Mouse (Mus musculus) embryo, embryonic 11 days (tissue): ENCODE measurements around the gene Ror1.

Source experiments
- DNase-seq: peaks from one replicate; pipeline ENCODE4 v3.0.0-alpha.2; 2015

Gene Ror1

GRCm38 (mm10) chr4:100216587-100216986 lies 121.0 kb downstream of the Ror1 start:
- no peak for DNase-seq

DNA sequence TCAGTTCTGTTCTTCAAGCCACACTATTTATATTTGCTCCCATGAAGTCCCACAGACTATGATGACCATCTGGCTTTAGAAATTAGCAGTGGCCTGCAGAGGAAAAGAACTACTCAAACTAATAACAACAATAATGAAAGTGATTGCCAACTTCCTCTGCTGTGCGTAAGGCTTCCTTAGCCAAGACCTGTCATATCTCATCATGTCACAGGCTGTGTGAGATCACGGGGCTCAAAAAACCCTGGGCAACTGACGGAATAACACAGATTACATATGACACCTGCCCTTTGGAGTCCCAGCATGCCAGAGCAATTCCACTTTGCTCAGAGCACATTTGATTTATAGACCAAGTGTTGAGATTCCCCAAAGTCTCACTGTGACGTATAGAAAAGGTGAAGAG lies 123.4 kb downstream of the Ror1 start:
- peak; percentile 19 for DNase-seq

- no peak for DNase-seq
These were observed 124.0 kb downstream of the Ror1 start for GRCm38 (mm10) chr4:100219599-100219998.

- no peak for DNase-seq
These were observed 126.6 kb downstream of the Ror1 start for GRCm38 (mm10) chr4:100221978-100222737.

DNA sequence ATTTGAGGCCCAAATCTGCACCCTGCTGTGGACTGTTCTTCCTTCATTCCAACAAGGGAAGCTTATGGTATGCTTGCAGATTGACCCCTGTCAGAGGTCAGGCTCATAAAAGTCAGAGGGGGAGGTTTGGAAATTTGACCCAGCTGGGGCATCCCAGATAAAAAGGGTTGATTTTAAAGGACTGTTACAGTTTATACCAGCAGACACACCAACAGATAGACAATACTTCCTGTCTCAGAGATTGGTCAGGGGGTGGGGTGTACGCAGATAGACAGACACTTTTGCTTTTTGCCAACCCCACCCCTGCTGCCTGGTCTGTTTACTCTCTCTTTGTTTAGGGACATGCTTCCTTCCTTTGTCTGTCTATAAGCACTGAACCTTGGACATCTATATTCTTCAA lies 127.9 kb downstream of the Ror1 start:
- DNase-seq, result peak; percentile 64

DNA sequence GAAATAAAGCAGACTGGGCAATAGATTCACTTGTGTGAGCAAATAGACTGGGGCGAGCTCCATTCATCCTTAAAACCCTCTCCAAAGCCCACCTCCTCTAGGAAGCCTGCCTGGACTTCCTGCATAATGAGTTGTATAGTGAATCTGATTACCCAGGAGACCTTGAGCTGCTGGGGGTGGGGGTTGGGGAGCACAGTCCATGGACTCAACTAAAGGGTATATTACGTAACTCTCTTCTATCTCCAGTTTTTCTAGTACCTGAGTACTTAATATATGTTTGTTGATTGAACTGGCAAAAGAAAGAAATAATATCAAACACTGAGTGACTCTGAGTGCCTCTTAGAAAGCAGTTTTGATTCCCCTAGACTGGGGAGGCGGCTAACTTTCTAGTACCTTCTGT lies 128.4 kb downstream of the Ror1 start:
- DNase-seq, result no peak

- no peak for DNase-seq
These were observed 131.0 kb downstream of the Ror1 start for GRCm38 (mm10) chr4:100226619-100227018.

GRCm38 (mm10) chr4:100228106-100228505 lies 132.5 kb downstream of the Ror1 start:
- DNase-seq, result no peak

DNA sequence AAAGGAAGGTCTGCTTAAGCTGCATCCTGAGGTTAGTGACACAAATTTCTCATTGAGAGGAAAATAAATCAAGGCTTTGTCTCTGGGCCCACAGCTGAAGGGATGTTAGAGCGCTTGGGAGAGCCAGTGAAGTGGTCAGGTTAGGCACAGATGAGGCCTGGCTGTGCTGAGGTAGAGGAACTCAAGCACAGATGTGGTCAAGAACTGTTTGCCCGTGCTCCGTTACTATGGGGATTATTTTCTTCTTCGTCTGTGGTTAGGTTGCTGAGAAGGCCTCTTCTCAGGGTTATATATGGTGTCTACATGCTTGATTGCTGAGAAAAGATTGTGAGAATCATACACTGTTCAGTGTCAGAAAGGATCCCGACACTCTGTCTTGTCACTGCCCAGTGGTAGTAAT lies 134.7 kb downstream of the Ror1 start:
- no peak for DNase-seq

DNA sequence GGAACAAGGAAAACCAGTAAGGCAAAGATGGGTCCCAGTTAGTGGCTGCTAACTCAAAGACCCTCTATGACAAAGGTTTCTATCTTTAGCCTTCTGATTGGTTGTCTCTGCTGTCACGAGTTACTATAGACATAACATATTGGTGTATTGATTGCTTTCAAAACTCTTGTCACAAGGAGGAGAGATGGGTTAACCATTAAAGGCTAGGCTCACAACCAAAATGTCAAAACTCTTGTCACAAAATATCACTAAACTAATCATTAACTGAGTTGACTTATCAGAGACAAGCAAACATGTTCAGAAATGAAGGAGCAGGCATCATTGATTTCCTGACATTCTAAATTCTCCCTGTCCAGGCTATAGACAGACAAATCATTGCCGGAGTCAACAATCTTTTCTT lies 135.4 kb downstream of the Ror1 start:
- DNase-seq, result no peak

GRCm38 (mm10) chr4:100231906-100232305 lies 136.3 kb downstream of the Ror1 start:
- DNase-seq, result no peak

- DNase-seq, result no peak
These were observed 136.9 kb downstream of the Ror1 start for GRCm38 (mm10) chr4:100232541-100232940.

GRCm38 (mm10) chr4:100233770-100234169 lies 138.2 kb downstream of the Ror1 start:
- no peak for DNase-seq

- DNase-seq, result peak; percentile 36
These were observed 140.7 kb downstream of the Ror1 start for GRCm38 (mm10) chr4:100236339-100236738.

DNA sequence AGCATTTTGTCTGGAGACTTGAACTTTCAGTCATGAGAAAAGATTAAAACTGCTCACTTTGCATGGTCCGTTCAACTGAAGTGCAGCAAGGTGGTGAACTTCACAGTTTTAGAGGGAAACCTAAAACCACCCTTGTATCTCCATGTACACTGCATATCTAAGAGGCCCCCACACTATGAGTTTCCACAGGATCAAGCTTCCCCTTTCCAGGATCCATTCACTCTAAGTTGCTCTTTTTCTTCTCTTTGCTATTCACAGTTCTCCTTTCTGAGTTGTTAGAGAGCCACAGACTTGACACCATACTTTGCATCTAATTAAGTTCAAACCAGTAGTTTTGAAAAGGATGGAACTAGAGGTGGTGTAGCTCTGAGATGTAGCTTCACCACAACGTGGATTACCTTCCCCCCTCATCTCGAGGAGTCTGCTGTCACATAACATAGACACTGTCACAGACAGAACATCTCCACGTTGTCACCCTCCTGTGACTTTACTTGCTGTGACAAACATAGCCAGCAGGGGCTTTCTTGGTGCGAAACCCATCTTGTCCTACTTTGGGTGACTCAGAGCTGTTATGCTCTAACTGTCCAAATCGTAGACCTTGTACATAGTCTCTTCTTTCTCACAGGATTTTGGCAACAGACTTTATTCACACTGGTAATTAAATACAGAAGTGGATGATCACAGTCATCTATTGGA lies 146.6 kb downstream of the Ror1 start:
- DNase-seq, result no peak

DNA sequence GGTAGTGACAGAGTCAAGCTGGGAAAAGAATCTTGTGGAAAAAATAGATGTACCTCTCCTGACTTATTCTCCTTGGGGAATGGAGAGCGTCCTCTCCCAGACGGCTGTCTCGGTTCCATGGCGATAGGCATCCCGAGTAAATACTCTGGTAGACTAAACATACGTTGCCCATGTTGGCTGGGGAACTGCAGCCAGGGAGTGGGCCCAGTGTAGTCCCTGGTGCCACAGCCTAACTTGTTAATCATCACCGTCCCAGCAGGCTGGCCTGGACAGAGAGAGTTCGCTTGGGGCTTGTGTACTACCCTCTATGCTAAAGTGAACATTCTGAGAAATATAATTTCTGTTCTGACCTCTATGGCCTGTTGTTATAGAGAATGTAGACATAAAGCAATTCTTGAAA lies 148.7 kb downstream of the Ror1 start:
- no peak for DNase-seq

GRCm38 (mm10) chr4:100244701-100245100 lies 149.1 kb downstream of the Ror1 start:
- no peak for DNase-seq

- no peak for DNase-seq
These were observed 152.2 kb downstream of the Ror1 start for GRCm38 (mm10) chr4:100247826-100248225.

DNA sequence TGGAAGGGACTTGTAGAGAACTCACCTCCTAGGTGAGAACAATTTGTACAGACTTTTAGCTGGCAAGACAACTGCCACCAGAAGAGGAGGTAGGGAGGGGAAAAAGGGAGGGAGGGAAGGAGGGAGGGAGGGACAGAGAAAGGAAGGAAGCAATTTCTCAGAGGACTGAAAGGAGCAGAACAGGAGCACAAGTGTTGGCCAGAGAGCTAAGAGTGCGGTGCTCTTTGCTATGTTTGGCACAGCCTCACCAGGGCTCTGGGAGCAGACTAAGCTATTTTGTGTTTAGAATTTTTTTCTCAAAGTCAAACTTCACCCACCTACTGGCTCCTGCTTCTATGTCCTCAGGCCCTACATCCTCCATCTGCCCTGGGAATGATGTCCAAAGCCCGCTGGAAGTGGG lies 152.7 kb downstream of the Ror1 start:
- no peak for DNase-seq

DNA sequence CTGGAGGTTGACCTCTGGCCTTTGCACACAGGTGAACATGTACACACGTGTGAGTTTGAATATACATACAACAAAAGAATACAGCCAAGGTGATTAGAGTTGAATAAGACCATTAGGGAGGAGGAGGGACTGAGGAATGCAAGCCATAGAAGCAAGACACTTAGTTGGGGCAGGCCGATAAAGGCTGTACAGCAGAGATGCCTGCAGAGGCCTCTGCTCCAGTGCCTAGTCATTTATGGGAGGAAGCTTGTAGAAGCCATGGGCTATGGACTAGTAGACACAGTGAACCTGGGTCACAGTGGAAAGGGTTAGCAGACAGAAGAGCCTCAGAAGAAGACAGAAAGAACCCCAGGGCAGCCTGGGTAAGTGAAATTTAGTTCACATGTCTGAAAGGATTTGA lies 155.7 kb downstream of the Ror1 start:
- DNase-seq, result no peak

- DNase-seq, result no peak
These were observed 156.5 kb downstream of the Ror1 start for GRCm38 (mm10) chr4:100252050-100252449.

DNA sequence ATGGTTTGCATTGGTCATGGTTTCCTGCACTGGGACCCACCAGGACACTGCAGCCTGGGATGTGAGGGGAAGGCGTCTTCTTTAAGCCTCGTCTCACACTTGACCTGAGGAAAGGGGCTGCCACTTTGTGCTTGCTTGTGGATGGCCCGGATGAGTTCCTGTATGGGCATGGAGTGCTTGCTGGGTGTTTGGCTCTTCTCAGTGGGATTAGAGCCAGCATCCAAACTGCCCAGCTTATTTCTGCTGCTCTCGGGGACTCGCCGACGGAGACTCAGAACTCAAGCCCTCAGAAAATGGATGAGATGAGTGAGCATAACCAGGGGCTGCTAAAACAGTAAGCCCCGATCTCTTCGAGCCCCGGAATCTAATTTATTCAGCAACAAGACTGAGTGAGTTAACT lies 157.1 kb downstream of the Ror1 start:
- no peak for DNase-seq

GRCm38 (mm10) chr4:100253401-100253800 lies 157.8 kb downstream of the Ror1 start:
- peak; percentile 33 for DNase-seq

- no peak for DNase-seq
These were observed 158.2 kb downstream of the Ror1 start for GRCm38 (mm10) chr4:100253831-100254230.

DNA sequence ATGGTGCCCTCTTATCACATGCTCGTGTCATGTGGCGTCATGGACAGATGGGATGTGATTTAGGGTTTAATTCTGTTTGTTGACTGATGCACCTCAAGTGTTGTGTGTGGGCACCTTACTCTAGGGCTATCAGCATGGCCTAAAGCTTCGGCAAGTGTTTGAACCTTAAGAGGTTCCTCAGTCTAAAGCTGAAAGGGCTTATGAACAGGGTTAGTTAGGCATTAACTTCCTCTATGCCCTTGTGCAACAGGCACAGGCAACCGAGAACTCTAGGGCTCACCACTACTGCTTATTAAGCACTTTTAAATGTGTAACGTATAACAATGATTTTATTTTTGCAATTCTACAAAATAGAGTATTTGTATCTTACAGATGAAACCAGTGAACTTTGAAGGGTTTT lies 162.9 kb downstream of the Ror1 start:
- no peak for DNase-seq
